Mouse (Mus musculus): Measurements from ENCODE around the gene Zfp628.

Zfp628 gene

DNA sequence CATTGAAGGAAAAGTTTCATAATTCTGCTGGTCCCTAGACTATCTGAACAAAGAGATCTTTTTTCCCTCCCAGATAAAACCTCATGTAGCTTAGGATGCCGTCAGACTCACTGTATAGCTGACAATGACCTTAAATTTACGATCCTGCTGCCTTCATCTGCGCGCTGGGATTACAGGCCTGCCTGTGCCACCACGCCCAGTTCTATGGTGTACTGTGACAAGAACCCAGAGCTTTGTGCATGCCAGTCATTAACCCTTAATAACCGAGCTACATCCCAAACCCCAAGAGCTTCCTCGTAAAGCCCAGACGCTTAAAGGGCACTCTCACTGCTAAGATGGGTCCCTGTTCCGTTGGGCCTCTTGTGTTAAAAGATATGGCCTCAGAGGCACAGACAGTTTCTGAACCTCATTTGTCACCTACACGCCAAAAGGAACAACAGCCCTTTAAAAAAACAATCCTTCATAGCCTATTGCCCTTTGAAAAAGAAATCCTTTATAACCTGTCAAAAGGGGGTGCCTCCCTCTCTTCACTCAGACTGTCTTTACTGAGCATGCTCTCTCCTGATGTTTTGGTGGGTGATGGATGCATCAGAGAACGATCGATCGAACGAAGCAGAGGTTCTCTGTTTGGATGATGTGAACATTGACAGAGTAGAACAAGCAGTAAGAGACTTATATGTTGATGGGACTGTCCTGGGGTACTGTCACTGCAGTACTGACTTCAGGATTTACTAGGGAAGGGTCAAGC lies 826 bp downstream of the Zfp628 start:
- no peak; the same call in 1 of the 2 replicates for ATAC-seq (ENCODE audit: insufficient number of reproducible peaks, low FRiP score, low TSS enrichment)

DNA sequence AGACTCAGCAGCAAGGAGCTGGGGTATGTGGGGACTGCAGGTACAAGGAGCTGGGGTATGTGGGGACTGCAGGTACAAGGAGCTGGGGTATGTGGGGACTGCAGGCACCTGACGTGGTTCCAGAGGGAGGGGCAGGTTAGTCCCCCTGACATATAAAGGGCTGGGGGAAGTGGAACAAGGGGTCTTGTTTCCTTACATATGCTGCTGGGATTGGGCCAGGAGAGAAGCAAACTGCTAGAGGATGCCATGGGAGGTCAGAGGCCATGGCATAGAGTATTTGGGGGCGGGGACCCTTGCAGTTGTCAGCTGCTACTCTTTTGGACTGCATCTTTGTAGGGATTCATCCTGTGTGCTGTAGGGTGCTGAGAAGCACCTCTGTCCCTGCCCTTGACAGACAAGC lies 2.5 kb downstream of the Zfp628 start:
- ATAC-seq (ENCODE audit: insufficient number of reproducible peaks, low FRiP score, low TSS enrichment), result no peak

DNA sequence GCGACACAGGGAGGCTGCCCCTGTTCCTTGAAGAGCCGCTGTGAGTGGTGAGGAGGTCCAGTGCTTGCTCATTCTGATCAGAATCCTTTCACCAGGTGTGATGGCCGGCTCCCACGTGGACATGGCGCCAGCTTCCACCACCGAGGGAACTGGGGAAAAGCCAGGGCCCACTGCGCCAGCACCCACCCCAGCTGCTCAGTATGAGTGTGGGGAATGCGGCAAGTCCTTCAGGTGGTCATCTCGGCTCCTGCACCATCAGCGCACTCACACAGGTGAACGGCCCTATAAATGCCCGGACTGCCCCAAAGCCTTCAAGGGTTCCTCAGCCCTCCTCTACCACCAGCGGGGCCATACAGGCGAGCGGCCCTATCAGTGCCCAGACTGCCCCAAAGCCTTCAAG lies 3.7 kb downstream of the Zfp628 start:
- ATAC-seq (ENCODE audit: insufficient number of reproducible peaks, low FRiP score, low TSS enrichment), result no peak

DNA sequence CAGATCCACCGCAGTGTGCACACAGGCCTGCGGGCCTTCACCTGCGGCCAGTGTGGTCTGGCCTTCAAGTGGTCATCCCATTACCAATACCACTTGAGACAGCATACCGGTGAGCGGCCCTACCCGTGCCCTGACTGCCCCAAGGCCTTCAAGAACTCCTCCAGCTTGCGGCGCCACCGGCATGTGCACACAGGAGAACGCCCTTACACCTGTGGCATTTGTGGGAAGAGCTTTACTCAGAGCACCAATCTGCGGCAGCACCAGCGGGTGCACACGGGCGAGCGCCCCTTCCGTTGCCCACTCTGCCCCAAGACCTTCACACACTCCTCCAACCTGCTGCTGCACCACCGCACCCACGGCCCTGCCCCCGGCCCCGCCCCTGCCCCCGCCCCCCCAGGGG lies 4.1 kb downstream of the Zfp628 start:
- no peak for ATAC-seq (ENCODE audit: insufficient number of reproducible peaks, low FRiP score, low TSS enrichment)

DNA sequence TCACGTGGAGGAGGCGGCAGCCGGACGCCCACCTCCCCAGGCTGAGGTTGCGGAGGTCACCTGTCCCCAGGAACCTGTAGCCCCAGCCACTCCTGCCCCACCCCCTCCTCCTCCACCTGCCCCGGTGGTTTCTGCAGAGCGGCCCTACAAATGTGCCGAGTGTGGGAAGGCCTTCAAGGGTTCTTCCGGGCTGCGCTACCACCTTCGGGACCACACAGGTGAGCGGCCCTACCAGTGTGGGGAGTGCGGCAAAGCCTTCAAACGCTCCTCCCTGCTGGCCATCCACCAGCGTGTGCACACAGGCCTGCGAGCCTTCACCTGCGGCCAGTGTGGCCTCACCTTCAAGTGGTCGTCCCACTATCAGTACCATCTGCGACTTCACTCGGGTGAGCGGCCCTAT lies 5.0 kb downstream of the Zfp628 start:
- no peak for ATAC-seq (ENCODE audit: insufficient number of reproducible peaks, low FRiP score, low TSS enrichment)

DNA sequence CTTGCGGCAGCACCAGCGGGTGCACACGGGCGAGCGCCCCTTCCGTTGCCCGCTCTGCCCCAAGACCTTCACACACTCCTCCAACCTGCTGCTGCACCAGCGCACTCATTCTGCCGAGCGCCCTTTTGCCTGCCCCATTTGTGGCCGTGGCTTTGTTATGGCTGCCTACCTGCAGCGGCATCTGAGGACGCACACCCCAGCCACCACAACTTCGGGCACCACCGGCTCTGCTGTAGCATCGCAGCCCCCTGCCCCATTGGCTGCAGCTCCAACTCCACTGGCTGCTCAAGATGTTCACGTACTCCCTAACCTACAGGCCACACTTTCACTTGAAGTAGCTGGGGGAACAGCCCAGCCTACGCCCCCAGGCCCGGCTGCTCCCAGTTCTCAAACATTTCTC lies 5.5 kb downstream of the Zfp628 start:
- no peak for ATAC-seq (ENCODE audit: insufficient number of reproducible peaks, low FRiP score, low TSS enrichment)

DNA sequence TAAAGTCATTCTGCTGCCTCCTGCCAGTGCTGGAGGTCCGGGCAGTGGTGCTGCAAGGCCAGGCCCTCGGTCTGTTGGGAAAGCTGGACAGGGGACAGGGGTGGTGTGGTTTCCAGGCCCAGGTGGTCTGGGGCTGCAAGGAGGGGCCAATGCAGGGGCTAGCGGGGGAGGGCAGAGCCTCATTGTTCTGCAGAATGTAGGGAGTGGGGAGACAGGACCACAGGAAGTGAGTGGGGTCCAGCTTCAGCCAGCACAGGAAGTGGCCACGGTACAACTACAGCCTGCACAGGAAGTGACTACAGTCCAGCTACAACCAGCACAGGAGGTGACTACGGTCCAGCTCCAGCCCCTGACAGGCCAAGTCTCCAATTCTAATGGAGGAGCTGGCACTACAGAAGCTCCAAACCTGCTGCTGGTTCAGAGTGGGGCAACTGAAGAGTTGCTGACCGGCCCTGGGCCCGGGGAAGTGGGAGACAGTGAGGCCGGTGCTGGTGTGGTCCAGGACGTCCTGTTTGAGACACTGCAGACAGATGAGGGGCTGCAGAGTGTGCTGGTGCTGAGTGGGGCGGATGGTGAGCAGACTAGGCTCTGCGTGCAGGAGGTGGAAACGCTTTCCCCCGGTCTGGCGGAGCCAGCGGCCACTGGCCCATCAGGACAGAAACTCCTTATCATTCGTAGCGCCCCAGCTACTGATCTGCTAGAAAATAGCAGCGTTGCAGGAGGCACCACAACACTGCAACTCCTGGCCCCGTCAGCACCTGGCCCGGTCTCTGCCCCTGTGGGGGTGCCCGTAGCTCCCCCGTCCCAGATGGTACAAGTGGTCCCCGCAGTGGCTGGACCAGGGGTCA lies 6.2 kb downstream of the Zfp628 start:
- no peak for ATAC-seq (ENCODE audit: insufficient number of reproducible peaks, low FRiP score, low TSS enrichment)

DNA sequence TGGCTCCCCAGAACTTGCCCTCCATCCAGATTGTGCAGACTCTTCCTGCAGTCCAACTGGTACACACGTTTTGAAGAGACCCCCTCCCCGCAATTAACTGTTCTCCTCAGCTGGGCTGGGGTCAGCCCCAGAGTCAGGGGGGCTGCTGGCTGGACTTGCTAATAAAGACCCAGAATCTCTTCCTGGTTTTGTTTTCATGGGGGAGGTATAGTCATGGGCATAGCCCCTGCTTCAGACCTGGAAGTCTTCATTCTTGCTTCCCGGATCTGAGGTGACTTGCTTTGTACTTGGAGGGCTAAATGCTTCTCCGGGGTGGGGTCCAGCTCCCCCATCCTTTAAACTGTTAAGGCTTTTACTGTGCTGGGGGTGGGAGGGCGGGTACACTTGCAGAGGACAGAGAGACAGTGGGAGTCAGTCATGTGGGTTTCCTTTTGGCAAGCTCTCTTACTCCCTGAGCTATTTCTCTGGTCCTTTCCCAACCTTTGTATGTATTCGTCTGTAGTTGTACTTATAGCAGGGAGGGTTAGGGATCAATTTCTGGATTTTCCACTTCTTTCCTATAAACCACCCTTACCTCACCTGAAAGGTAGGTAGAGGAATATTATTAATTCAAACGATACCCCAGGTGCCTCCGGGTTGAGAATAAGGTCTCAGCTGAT lies 6.9 kb downstream of the Zfp628 start, which contains the start of gene Nat14:
Gene Nat14 (plus strand): TSS at position 205 of the 659 bp plus-strand sequence.
- no peak for ATAC-seq (ENCODE audit: insufficient number of reproducible peaks, low FRiP score, low TSS enrichment)

DNA sequence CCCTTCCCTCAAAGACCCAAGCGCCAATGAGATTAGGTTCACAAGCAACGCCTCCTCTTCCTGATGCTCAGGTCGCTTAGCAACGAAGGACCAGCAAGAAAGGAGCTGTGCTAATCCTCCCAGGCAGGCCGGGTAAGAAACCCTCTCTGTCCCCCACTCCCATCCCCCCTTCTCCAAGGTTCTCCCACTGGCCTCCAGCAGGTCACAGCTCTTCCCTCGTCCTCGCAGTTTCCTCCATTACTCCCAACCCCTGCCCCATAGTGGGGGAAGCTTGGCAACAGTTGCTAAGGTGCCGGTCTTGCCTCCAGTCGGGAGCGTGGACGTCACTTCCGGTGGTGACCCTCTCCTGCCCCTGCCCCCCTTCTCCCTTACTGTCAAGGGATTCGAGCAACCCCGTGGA lies 7.5 kb downstream of the Zfp628 start:
- ATAC-seq (ENCODE audit: insufficient number of reproducible peaks, low FRiP score, low TSS enrichment), result peak; percentile 57

DNA sequence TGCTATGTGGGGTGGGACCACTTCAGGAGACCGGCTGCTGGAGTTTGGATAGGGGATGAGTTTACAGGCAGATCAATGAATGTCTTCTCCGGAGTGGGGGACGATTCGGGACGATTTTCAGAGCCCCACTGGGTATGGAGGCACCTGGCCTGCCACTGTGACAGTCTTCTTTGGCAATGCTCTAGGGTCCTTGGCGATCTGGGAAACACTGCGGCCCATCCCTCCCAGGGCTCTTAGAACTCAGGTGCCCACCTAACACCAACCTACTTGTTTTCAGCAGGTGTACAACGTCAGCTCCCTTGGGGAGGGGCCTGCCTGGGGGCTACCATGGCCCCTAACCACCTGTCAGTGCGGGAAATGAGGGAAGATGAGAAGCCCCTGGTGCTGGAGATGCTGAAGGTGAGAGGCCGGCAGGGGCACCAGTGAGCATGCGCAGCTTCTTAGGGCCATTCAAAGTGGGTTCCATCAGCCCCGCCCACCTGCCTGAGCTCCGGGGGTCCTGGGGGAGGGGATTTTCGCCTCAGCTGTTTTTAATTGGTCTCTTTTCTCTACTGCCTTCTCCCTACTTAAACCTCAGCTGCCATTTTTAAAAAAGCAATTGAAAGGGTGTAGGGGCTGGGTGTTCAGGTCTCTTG lies 8.0 kb downstream of the Zfp628 start:
- ATAC-seq (ENCODE audit: insufficient number of reproducible peaks, low FRiP score, low TSS enrichment), result peak; percentile 26; the same call in 1 of the 2 replicates

DNA sequence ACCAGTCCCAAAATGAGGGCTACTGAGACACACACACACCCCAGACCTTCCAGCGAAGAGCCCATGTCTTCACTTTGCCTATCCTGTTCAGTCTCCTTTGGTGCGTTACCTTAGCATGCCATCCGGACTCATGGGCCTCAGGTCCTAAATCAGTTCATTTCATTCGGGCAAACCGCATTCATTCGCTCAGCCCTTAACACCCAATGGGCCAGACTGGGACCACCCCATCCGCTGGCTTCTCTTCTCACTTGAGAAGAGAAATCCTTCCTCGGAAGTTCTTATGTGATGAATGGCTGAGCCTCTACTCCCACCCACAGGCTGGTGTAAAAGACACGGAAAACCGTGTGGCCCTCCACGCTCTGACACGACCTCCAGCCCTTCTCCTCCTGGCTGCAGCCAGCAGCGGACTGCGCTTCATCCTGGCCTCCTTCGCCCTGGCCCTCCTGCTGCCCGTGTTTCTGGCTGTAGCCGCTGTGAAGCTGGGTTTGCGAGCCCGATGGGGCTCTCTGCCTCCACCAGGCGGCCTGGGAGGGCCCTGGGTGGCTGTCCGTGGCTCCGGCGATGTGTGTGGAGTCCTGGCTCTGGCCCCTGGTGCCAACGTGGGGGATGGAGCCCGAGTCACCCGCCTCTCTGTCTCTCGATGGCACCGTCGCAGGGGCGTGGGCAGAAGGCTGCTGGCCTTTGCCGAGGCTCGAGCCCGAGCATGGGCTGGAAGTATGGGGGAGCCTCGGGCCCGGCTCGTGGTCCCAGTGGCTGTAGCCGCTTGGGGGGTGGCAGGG lies 8.8 kb downstream of the Zfp628 start:
- ATAC-seq (ENCODE audit: insufficient number of reproducible peaks, low FRiP score, low TSS enrichment), result peak; percentile 43

DNA sequence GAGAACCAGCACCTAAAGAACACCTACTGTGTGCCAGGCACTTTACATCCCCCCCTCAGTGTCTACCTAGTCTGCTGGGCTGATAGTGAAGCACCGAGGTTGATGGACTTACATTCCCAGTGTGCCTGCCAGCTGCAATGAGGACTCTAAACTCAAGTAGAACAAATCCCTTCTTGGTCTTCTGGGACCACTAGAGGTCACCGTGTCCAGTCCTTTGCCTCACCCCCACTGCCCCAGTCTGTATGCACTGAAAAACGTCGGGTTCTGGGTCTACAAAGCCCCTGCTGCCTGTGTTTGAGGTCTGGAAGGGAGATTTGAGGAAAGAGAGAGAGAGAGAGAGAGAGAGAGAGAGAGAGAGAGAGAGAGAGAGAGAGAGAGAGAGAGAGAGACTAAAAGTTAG lies 9.5 kb downstream of the Zfp628 start:
- no peak for ATAC-seq (ENCODE audit: insufficient number of reproducible peaks, low FRiP score, low TSS enrichment)

DNA sequence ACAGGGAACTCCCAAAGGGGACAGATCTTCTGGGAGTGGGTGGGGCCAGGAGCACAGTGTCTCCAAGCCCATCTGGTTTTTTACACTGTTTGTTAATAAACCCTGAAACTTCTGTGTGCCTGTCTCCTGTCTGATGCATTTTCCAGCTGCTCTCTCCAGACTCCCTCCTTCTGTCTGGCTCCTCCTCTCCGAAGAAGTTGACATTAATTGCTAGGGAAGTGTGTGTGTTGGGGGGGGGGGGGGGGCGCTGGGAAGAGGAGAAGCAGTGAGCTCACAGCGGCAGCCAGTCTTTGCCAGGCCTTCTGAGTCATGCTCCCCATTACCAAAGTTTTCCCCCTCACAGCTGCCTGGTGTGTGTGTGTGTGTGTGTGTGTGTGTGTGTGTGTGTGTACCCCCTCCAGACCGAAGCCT lies 9.9 kb downstream of the Zfp628 start:
- no peak for ATAC-seq (ENCODE audit: insufficient number of reproducible peaks, low FRiP score, low TSS enrichment)

DNA sequence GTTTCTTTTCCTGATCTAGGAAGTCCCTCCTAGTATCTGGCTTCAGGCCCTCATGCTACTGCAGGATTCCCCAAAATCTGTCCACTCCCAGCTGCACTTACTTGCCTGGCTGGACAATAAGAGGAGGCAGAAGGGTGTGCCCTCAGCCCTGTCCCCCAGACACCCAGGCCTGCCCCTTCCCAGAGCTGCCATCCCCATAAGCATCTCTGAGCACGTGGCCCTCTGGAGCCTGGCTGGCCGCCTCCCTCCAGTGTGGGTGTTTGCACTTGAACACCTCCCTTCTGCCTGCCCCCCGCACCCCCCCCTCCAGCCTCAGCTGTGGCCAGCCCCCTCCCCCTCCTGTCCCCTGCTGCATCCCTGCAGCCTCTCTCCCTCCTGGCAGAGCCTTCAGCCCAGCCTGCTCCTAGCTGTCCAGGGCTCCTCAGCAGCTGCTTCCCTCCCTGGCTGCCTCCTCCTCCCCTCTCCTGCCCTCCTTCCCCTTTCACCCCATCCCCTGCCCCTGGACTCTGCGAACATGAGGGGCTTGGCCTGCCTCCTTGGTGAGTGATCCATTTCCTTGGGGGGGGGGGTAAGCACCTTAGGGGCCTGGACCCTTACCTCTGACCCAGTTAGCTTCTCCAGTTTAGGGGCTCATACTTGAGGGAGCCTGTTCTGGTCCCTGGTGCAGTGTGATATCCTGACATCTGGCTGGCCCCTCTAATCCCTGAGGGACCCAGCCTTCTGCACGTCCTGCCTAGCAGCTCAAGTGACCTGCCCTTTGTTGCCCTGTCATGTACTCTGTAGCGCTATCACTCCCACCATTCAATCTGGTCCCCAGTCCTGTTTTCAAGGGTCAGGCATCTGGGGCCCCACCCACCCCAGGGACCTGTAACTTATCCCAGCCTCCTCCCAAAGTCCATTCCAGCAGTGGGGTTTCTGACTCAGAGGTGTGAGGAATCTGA lies 10.7 kb downstream of the Zfp628 start, which contains the start of gene Ssc5d:
Gene Ssc5d (plus strand): TSS at position 345 of the 941 bp plus-strand sequence.
- ATAC-seq (ENCODE audit: insufficient number of reproducible peaks, low FRiP score, low TSS enrichment), result no peak

DNA sequence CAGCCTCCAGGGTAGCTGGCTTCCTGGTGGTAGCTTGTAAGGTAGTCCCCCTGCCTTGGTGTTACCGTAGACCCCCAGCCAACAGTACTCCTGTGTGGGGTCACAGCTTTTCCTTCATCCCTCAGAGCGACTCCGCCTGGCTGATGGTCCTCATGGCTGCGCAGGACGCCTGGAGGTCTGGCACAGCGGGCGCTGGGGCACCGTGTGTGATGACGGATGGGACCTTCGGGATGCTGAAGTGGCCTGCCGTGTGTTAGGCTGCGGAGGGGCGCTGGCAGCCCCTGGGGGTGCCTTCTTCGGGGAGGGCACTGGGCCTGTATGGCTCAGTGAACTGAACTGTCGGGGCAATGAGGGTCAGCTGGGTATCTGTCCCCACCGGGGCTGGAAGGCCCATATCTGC lies 11.8 kb downstream of the Zfp628 start:
- ATAC-seq (ENCODE audit: insufficient number of reproducible peaks, low FRiP score, low TSS enrichment), result no peak

DNA sequence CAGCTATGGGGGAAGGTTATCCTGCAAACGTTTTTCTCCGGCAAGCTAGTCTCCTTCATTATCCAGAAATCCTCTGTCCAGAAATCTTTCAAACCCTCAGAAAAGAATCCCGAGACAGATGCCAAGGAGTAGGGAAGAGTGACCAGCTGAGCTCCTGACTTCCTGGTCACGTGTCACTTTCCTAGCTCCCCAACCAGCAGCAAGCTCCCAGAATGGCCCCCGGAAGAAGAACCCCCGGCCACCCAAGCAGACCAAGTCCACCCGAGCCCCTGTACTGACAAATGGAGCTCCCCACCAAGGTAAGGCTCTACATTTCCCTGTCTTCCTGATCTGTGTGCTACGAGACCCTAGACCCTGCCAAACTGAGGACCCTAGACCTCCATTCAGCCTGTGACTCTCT lies 12.7 kb downstream of the Zfp628 start:
- no peak for ATAC-seq (ENCODE audit: insufficient number of reproducible peaks, low FRiP score, low TSS enrichment)

DNA sequence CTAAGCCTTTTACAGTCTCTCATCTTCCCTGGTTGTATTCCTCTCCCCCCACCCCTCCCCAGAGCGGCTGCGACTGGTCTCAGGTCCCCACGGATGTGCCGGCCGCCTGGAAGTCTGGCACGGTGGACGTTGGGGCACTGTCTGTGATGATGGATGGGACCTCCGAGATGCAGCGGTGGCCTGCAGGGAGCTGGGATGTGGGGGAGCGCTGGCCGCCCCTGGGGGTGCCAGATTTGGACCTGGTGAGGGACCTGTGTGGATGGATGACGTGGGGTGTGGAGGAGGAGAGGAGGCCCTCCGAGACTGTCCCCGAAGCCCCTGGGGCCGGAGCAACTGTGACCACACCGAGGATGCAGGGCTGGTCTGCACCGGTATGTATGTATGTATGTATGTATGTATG lies 13.3 kb downstream of the Zfp628 start:
- ATAC-seq (ENCODE audit: insufficient number of reproducible peaks, low FRiP score, low TSS enrichment), result no peak

DNA sequence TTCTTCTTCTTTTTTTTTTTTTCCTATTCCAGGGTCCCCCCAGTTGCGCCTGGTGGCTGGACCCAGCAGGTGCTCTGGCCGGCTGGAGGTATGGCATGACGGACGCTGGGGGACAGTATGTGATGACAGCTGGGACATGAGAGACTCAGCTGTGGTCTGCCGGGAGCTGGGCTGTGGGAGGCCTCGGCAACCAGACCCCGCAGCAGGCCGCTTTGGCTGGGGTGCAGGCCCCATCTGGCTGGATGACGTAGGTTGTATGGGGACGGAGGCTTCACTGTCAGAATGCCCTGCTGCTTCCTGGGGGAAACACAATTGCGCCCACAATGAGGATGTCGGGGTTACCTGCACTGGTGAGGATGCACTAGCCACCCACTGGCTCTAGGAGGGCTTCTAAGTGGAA lies 18.1 kb downstream of the Zfp628 start:
- ATAC-seq (ENCODE audit: insufficient number of reproducible peaks, low FRiP score, low TSS enrichment), result no peak
